Mouse (Mus musculus) kidney, adult 2 months (tissue): ENCODE results near the gene Limk2.

Source experiments
- CTCF ChIP-seq: fragments of 200-500 bp; conservative IDR thresholded peaks from 2 replicates; pipeline ENCODE4 v1.5.1; 2011; ENCODE audit warnings: low read depth, mild to moderate bottlenecking, control low read depth, low read length, moderate library complexity, mixed read lengths; ENCODE audit not compliant: insufficient read depth, insufficient read length
- POLR2A ChIP-seq: fragments of 200-500 bp; IDR thresholded peaks from one replicate; pipeline ENCODE4 v1.6.1; 2011; ENCODE audit warnings: low read depth, low read length, control low read depth

- TF ChIP-seq CTCF: no peak
- no peak for TF ChIP-seq POLR2A
Measured at GRCm38 (mm10) chr11:3307875-3308274, 101.1 kb downstream of the Limk2 start.
